Mouse (Mus musculus) cerebellum, postnatal 10 days (tissue): ENCODE measurements around the gene Lhpp.
A peak's percentile ranks its signal among the peaks of the same experiment; 100 is the strongest.

Experiments used
- DNase-seq, 2 experiments: peaks; one replicate each; pipeline ENCODE4 v3.0.0; 2021; ENCODE audit warnings: mixed read lengths in 2 of 2

The Lhpp gene

GRCm38 (mm10) chr7:132682336-132682735, 71.9 kb downstream of the Lhpp start:
- DNase-seq: peak in 1 of 2 experiments; percentile 44

GRCm38 (mm10) chr7:132682901-132683300, 72.5 kb downstream of the Lhpp start:
- DNase-seq: peak; percentile 74 to 83

GRCm38 (mm10) chr7:132683923-132684322, 73.5 kb downstream of the Lhpp start:
- no peak for DNase-seq

DNA sequence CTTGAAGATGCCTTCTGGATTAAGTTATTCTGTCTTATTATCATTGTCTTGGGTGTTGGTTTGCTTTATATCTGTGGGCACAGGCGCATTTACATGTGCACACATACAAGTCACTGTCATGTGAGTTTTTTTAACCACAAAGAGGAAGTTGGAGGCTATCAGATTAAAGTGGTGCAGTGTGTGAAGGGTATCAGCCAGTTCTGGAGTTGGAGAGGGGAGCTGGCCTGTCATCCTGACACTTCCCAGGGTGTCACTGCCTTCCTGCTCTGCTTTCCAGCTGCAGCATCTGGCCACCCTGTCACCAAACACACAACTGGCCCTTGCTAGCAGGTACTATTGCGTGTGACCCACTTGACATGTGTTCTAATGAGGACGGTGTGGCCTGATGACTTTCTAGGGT, 76.1 kb downstream of the Lhpp start:
- no peak for DNase-seq

DNA sequence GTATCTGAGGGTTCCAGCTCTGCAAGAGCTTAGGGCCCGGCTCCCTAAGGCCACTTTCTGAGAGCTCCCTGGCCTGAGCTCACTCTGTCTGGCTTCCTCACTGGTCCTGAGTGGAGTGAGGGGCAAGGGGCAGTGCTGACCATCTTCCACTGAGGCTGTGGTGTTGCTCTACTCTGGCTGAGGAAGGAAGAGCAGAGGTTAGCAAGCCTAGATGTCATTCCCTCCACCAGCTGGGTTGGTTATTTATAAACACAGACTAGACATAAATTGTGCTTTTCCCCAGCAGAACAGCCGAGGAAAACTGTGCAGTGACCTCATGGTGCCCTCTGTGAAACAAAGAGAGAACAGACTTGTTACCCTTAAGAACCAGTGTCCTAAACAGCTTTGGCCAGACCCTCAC, 77.5 kb downstream of the Lhpp start:
- no peak for DNase-seq

- DNase-seq: peak in 1 of 2 experiments; percentile 56
These were observed 78.3 kb downstream of the Lhpp start for GRCm38 (mm10) chr7:132688721-132689120.

GRCm38 (mm10) chr7:132689722-132690121, 79.3 kb downstream of the Lhpp start:
- no peak for DNase-seq

DNA sequence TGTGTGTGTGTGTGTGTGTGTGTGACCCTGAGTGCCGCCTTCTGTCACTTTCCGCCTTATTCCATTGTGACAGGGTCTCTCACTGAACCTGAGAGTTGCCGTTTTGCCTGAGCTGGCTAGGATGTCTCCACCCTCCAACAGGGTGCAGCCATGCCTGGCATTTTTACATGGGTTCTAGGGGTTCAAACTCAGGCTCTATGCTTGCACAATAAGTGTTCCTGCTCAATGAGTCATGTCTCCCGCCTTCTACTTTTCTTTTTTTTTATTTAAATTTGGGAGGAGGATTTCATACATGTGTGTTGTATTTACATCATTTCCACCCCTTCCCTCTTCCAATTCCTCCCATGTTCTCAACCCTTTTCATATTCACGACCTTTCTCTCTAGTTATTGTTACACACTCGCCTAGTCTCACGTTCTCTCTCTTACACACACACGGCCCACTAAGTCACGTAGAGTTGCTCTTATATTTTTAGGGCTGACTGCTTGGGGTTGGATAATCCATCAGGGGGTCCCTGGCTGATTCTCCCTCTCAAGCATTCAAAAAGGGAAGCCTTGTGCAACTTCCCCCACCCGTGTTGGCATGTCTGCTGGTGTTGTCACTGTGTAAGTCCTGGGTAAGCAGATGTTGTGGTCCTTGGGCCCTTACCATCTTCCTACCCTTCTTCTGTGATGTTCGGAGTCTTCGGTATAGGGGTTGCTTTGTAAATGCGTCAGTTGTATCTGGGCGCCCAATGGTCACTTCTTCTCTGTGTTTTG, 80.5 kb downstream of the Lhpp start:
- DNase-seq: no peak

- DNase-seq: peak; percentile 53 to 75
These were observed 82.3 kb downstream of the Lhpp start for GRCm38 (mm10) chr7:132692719-132693118.

- DNase-seq: no peak
These were observed 83.1 kb downstream of the Lhpp start for GRCm38 (mm10) chr7:132693561-132693960.

DNA sequence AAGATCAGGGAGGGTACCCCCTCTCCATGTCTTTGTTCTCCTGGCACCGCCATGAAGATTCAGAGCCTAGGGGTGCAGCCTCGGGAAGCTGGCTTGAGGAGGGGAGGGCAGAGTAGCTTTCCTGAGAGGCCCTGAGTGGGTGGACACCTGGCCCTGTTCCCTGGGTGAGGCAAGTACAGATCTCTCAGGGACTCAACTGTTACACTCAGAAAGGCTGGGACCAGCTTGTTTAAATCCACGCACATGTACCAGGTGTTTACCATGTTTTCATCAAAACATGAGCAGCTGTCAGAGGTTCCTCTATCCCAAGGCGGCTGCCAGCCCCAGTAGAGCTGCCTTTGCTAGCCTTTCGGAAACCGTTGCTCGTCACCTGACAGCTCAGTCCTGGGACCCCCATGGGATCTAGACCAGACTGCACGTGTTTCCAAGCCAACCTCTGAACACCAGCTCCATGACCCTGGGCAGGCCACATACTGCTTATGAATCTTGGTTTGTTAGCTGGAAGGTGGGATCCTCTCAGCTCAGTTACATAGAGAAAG, 86.9 kb downstream of the Lhpp start:
- no peak for DNase-seq

GRCm38 (mm10) chr7:132698737-132699136, 88.3 kb downstream of the Lhpp start:
- no peak for DNase-seq

- DNase-seq: no peak
These were observed 88.7 kb downstream of the Lhpp start for GRCm38 (mm10) chr7:132699165-132699564.

- DNase-seq: no peak
These were observed 89.2 kb downstream of the Lhpp start for GRCm38 (mm10) chr7:132699639-132700038.

DNA sequence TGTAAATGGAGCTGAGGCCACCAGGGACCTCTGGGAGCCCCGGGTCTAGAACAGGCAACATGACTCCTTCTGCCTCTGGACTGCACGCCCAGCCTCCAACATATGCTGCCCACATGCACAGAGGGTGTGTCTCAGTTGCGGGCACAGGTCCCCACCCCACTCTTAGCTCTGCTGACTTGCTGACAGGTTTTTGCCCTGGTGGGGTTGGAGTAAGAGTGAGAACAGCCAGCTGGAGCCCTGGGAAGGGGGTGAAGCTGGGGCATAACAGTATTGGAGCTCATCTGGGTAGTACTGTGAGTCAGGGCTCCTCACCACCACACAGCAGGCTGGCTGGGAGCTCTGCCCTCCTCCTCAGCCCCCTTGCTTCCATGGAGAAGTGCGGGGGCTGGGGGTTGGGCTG, 89.7 kb downstream of the Lhpp start:
- DNase-seq: no peak

- no peak for DNase-seq
These were observed 91.0 kb downstream of the Lhpp start for GRCm38 (mm10) chr7:132701412-132701811.

DNA sequence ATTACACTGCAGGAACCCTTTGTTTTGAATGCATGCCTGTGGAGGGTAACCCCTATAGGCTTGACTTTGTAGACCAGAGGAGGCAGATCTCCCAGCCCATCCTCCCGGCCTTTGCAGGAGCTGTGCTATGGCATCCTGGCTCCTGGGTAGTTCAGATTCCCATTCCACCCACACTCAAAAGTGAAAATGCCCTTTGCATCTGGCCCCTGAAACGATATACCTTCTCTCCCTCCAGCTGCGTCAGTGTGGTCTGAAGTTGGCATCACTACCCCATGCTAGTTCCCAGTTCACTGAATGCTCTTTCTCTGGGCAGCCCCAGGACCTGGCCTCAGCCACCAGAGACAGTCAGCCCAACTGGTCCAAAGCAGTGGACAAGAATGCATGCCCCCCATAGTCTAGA, 91.6 kb downstream of the Lhpp start:
- no peak for DNase-seq

DNA sequence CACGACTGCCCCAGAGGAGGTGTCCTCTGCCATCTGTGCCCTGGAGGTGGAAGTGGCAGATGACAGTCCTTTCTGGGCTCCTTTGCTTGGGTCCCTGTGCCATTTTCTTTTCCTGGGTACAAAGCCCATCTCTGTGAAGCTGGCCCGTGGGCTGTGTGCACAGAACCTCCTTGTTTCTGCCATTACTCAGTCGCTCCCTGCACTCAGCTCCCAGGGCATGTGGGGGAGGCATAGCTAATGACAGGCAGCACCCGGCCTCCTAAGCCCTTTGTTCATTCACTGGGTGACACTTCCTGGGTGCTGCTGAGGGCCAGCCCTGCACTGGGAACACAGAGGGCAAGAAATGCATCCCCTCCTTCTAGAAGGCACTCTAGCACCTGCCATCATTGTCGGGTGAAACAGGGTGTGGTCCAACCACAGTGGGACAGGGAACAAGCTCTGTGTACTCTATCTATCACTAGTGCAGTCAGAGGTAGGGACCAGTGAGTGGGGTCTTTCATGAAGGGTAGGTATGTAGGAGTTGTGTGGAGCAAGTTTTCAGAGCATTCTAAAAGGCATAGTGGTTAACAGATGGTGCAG, 92.1 kb downstream of the Lhpp start:
- DNase-seq: no peak

DNA sequence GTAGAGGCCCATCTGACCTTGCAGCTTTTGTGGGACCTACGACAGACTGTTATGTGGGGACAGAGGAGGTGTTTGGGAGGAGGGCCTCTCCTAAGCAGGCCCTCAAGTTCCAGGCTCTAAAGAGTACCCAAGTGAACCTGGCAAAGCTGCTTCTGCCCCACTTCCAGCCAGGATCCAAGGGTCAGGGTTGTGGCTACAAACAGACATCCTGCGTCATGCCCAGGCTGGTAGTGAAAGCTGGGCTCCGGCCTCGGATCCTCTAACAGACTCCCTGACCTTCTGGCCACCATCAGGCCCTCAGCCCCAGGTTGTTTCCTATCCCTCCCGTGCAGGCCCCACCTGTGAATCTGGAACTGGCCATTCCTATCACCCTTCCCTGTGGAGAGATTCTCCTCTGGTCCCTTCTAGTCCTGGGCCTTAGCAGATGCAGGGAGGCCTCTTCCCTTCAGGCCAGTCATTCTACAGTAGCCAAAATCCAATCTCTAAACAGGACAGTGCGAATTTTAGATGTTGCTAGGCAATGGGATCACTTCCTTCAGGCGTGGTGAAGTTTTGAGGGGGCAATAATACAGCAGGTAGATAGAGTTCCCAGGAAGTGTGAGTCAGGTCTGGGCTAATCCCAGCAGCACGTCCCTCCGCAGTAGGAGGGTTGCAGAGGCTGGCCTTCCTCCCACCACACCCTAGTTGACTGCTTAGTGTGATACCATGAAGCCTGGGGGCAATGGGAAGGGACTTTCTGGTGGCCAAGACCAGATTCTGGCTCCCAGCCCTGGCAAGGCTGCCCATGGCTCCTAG, 93.3 kb downstream of the Lhpp start:
- peak in 1 of 2 experiments; percentile 59 for DNase-seq

DNA sequence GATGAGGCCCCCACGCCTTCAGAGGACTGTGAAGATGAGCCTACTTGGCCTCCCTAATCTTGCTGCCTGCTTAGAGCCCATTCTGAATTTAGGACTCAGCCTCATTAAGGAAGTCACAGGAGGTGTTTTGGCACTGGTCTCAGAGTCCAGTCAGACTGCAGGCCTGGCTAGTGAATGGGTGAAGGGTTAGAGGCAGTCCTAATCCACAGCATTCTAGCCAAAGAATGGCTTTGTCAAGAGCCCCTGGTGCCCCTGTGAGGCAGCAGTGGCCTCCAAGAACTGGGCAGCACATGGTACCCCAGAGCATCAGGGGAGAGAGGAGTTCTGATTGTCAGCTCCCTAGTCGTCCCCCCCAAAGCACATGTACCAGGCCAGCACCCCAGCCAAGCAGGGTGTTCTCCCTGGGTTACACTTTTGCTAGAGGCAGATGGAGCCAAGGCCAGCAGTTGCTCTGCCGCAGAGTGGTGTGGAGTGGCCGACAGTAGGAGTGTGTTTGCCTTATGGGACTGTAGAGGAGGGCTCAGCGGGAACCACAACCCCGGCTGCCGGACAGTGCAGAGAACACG, 94.0 kb downstream of the Lhpp start:
- DNase-seq: peak in 1 of 2 experiments; percentile 42

DNA sequence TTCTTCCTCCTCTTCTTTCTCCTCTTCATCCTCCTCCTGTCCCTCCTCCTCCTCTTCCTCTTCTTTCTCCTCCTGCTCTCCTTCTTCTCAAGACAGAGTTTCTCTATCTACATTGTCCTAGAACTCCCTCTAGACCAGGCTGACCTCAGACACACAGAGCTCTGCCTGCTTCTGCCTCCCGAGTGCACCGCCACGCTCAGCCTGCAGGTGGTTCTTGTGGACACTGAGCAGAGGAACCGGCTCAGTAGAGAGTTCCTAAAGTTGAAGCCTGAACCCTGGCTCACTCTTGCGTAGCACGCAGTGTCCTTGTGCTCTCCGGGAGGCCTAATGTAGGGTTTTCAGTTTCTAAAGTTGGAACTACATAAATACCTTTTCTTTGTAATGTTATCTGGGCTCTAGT, 94.7 kb downstream of the Lhpp start:
- no peak for DNase-seq

GRCm38 (mm10) chr7:132711579-132711978, 101.1 kb downstream of the Lhpp start:
- DNase-seq: no peak

GRCm38 (mm10) chr7:132712044-132712708, 101.7 kb downstream of the Lhpp start:
- peak in 1 of 2 experiments; percentile 31 for DNase-seq
